22 mouse cellular contexts compared by ENCODE assay signal in the genomic region with DNA sequence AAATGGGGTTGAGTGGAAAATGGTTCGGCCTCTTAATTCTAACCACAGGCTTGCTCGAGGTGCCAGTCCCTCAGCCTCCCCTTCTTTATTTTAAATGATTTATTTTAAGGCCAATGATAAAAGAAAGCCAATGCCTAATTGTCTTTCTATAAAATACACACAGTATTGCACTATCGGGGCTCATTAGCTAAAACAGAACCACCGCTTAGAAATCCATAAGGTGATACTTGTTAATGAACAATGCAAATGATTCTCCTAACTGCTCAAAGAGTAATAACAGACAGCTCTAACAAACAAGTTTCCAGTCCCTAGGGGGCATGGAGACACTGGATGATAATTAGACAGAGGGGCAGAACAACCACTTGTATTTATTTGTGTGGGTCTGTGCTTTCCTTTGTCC. TPM values are rescaled to one million over a fixed set of nuclear protein-coding genes. Genes with fewer than 3 reads are reported as not detected.
"Had no signal": no experiment of that assay in that cellular context is flagged by ENCODE, and none has a peak within 500 bp of the region (broad histone marks: within the 10 kb centered on the region; RNA-seq: fewer than 3 reads in every experiment).

No protein-coding gene starts in this region.

- H3K27ac ChIP-seq: liver, embryonic 14.5 days; midbrain, embryonic 10.5 days; midbrain, embryonic 12.5 days; midbrain, embryonic 15.5 days; neural tube, embryonic 12.5 days; stomach, embryonic 15.5 days; stomach, postnatal 0 days had no signal

- ATAC-seq: midbrain, embryonic 15.5 days had no signal

- H3K27me3 ChIP-seq: midbrain, embryonic 12.5 days; midbrain, embryonic 15.5 days; neural tube, embryonic 12.5 days; stomach, embryonic 15.5 days had no signal

- H3K9me3 ChIP-seq: midbrain, embryonic 10.5 days; midbrain, embryonic 12.5 days; midbrain, embryonic 15.5 days; neural tube, embryonic 12.5 days; stomach, embryonic 15.5 days had no signal

- H3K36me3 ChIP-seq: midbrain, embryonic 10.5 days; midbrain, embryonic 12.5 days; midbrain, embryonic 15.5 days; neural tube, embryonic 12.5 days; stomach, embryonic 15.5 days had no signal

- H3K9ac ChIP-seq: liver, embryonic 14.5 days; lung, embryonic 14.5 days; midbrain, embryonic 12.5 days; midbrain, embryonic 15.5 days; neural tube, embryonic 12.5 days; stomach, embryonic 15.5 days had no signal

- H3K4me1 ChIP-seq: midbrain, embryonic 10.5 days; midbrain, embryonic 12.5 days; midbrain, embryonic 15.5 days; neural tube, embryonic 12.5 days; stomach, embryonic 15.5 days had no signal

- H3K4me2 ChIP-seq: lung, embryonic 14.5 days; midbrain, embryonic 12.5 days; midbrain, embryonic 15.5 days; neural tube, embryonic 12.5 days; stomach, embryonic 15.5 days had no signal

- H3K4me3 ChIP-seq: midbrain, embryonic 10.5 days; midbrain, embryonic 12.5 days; midbrain, embryonic 15.5 days; myocyte; neural tube, embryonic 12.5 days; stomach, embryonic 15.5 days had no signal

- DNase-seq: lung, adult 18-20 months; lung, embryonic 14.5 days; lung, postnatal 10 days; lung, postnatal 4 days; right cerebral cortex, postnatal 14 days; thymus, adult 2 months; thymus, postnatal 25 days; thymus, postnatal 4 days had no signal

RNA-seq across cellular contexts. Expression of a gene that starts 58.8 kb away (rescaled TPM):
- total RNA-seq: megakaryocyte, adult 5-6 weeks; megakaryocyte-erythroid progenitor cell, adult 5-6 weeks; neutrophil, adult 5-6 weeks had no signal
- polyA plus RNA-seq: liver, embryonic 16.5 days; lung, embryonic 14.5 days; lung, embryonic 16.5 days; myocyte; spleen, adult 2 months; thymus, adult 2 months had no signal
